Mouse (Mus musculus) Patski (cell line): ENCODE measurements around the gene Magi1. TPM values are rescaled to one million over a fixed set of nuclear protein-coding genes. Genes with fewer than 3 reads are reported as not detected.
"Not testable (repeated sequence)": the region's sequence is repeated elsewhere in the genome, so short reads cannot be mapped to it uniquely, and the experiment has no call there.

Source experiments
- ATAC-seq: fragments of 100-300 bp; one replicate; pipeline ENCODE4 v1.8.0; 2021
- CTCF ChIA-PET: fragments of 350-600 bp; sonication (Branson Sonifier 250); formaldehyde crosslinking; loops from one replicate; lab custom pipeline; 2022; ENCODE audit warnings: inconsistent platforms; lab: Charles Lee
- POLR2A ChIA-PET: fragments of 350-600 bp; sonication (Branson Sonifier 250); formaldehyde crosslinking; loops from one replicate; lab custom pipeline; 2022; ENCODE audit warnings: antibody characterized with exemption, inconsistent platforms; lab: Charles Lee
- DNase-seq: peaks from one replicate; pipeline ENCODE4 v3.0.0-alpha.2; 2011; ENCODE audit warnings: low read depth, low spot score
- H3K27me3 ChIP-seq: fragments of 371-371 bp; one replicate; pipeline ENCODE4 v1.5.1; 2021
- CTCF ChIP-seq: fragments of 100-300 bp; IDR thresholded peaks from one replicate; pipeline ENCODE4 v1.5.1; 2021
- in situ Hi-C: fragments of 300-500 bp; cut with MboI; formaldehyde crosslinking; loops from 3 replicates; pipeline ENCODE4 v1.11.1; 2018; ENCODE audit warnings: low pct_unique_long_range_greater_than_20kb, mixed read lengths
- polyA plus RNA-seq: library from polyadenylated mRNA; unstranded; gene quantifications from one replicate; pipeline ENCODE4 v1.2.3, GENCODE M21; 2021

Magi1 gene
- polyA plus RNA-seq, 1 experiment from 2014 or later: 24.3 TPM

DNA sequence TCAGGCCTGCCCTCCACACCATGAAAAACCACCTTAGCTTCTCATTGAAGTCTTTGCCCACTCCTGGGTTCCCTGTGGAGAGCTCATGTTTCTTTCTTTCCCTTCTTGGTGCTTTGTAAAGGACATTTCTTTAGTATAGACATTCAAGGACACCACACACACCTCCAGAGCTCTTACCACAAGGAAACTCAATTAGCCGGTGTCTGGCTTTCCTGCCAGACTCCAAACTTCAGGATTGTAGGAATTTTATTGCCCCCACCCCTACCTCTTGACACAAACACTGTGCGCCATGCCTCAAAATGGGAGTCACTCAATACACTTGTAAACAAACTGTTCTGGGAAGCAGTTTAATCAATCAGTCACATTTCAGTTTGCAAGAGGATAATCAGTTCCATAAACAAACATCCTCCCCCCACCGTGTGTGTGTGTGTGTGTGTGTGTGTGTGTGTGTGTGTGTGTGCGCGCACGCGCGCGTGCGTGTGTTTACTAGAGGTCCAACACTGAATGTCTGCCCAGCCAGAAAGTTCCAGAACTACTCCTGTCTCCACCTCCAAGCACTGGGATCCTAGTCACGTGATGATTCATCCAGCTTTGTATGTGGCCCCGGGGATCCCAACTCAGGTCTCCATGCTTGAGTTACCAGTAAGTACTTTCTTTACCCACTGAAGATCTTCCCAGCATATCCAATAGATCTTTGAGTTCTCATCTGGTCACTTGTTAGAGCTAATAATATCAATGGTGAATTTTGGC lies 618.5 kb downstream of the Magi1 start:
- ChIA-PET POLR2A (interaction anchor here (1.2 kb wide), 1 partner anchor 18 kb away, joined by 3 read pairs; no protein-coding TSS in a partner anchor), CTCF (no interaction called here)
- no peaks in the 10 kb centered on the region for H3K27me3 ChIP-seq
- in situ Hi-C loops: no loop called here
- ATAC-seq: no peak
- TF ChIP-seq CTCF: no peak
- no peak for DNase-seq

DNA sequence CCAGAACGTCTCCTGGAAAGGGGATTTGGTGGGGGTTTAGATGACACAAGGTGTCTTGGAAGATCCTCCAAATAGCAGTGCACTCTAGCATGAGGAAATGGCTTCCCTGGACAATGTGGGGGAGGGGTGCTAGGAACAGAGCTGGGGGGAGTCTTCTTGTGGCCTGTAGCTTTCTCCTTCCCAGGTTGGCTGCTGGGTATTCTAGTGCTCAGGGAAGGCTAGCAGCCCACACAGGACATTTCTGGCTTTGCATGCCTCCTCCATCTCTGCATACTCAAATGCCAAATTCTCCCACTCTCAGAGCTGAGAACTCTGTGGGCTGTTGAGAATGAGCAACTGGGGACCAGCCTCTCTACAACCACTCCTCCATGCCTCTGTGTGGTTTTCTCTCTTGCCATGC lies 622.6 kb downstream of the Magi1 start:
- H3K27me3 ChIP-seq: no peaks in the 10 kb centered on the region
- ChIA-PET POLR2A (no interaction called here), CTCF (no interaction called here)
- TF ChIP-seq CTCF: no peak
- ATAC-seq (no peak), DNase-seq (no peak)
- in situ Hi-C loops: no loop called here

DNA sequence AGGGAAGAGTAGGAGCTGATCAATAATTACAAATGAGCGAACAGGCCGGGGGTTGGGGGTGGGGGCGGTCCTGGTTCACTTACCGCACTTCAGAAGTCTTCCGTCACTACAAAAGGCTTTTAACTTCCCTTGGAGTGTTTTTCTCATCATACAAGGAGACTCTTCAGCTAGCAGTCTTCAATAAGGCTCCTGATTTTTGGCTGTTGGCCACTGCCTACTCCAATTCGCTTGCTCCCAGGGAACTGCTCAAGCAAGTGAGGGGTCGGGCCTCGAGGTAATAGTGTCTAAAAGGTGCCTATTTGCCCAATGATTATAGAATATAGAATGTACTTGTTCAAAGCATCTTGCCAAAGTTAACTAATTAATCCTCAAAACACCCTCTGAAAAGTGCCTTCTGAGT lies 624.2 kb downstream of the Magi1 start:
- POLR2A ChIA-PET: no interaction called here
- no peaks in the 10 kb centered on the region for H3K27me3 ChIP-seq
- in situ Hi-C loops: no loop called here
- DNase-seq (no peak), ATAC-seq (no peak)
- CTCF ChIA-PET: no interaction called here
- no peak for TF ChIP-seq CTCF

DNA sequence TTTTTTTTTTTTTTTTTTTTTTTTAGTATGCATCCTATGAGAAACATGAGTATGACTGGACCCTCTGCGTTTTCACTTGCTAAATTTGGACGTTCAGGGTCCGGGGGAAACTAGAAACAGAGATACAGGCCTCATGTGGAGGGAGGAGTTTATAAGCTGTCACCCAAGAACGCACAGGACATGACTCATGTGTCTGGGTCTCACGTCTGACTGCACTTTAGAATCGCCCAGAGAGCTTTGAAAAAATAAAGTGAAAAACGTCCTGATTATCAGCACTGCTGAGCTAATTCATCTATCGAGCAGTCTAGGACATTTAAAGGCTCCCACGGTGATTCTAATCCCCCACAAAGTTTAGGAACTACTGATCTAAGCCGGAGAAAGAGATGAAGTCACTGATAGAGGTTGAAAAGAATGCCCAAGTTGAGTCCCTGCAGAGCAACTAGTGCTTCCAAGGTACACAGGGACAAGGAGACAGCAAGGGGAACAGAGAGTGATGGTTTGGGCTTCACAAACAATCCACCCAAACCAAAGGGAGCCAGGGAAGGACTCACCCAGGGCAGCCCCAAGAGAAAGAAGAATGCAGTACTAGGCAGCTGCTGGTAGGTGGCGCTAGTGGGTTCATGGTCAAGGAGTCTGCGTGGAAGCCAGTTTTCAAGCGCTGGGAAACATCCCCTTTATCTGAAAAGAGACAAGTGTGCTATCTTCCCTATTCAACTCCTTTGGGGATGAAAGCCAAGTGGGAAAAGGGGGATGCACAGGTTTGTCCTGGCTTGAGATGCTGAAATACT lies 626.3 kb downstream of the Magi1 start:
- DNase-seq (peak; percentile 88), ATAC-seq (peak; percentile 91)
- peak; percentile 85 for TF ChIP-seq CTCF
- CTCF ChIA-PET: interaction anchor here (0.7 to 1.3 kb wide), 5 partner anchors 10 to 432 kb away, joined by 3 to 4 read pairs (median 3); no protein-coding TSS in a partner anchor
- in situ Hi-C loops: no loop called here
- POLR2A ChIA-PET: no interaction called here
- no peaks in the 10 kb centered on the region for H3K27me3 ChIP-seq

DNA sequence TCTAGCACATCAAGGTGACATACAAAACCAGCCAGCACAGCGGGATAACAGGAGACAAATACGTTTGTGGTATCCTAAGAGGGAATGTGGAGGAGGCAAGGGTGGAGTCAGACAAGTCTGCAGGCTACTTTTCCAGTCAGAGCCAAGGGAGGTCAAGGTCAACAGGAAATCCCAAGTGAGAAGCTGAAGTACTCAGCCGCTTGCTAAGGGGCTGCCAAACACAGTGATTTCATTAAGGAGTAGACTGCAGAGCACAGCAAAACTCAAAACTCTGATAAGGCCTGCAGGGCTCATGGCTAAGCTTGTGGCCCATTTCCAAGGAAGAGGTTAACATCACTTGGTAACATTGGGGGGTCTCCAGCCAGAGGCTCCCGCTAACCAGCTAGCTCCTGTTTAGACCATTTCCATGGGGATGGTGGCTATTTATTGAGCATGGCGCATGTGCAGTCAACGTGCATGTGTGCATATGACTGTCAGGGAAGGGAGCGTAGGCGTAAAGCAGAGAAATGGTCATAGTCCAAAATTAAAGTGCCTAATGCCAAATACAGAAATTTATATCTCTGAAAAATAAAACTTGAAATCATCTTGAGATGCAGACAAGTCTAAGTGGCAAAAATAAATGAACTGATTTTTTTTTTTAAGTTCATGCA lies 635.0 kb downstream of the Magi1 start:
- in situ Hi-C loops: no loop called here
- ChIA-PET POLR2A (no interaction called here), CTCF (interaction anchor here (1.2 kb wide), 1 partner anchor 11 kb away, joined by 6 read pairs; no protein-coding TSS in a partner anchor)
- no peak for TF ChIP-seq CTCF
- H3K27me3 ChIP-seq: no peaks in the 10 kb centered on the region
- DNase-seq (no peak), ATAC-seq (no peak)

DNA sequence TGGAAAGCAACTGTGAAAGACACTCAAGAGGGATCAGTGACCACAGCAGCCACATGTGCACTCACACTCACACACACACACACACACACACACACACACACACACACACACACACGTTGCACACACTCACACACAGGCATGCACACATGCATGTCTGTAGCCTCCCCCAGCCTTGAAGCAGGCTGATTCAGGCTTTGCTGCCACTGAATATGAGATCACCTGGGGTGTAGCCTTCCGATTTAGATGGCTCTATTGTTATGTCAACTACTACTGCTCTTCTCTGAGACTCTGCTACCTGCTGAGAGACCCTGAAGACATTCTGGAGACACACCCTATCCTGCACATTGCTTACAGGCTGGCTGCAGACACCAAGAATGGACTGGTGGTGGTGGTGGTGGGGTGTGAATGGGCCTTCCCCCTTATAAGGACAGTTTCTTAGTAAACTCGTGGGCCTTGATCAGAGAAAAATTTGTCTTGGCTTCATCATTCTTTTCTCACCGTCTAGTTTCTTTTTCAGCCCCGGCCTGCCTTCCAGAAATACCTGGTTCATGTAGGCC lies 653.9 kb downstream of the Magi1 start:
- CTCF ChIA-PET, H3K27me3 ChIP-seq, POLR2A ChIA-PET, in situ Hi-C loops, ATAC-seq, DNase-seq: not testable (repeated sequence)

DNA sequence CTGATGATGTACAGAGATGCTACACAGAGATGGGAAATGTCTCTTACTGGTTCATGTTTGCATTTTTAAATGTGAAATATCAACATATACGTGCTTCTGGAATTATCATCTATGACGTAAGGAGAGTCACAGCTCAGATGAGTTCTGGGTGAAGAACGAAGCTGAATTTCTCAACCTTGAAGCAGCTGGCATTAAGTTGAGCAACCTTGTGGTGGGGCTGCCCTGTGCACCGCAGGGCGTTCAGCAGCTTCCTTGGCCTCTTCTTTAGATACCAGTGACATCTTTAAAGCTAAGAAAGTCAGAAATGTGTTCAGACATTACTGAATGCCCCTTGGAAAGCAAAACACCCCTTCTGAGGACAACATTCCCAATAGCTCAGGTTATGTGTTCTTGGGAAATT lies 656.5 kb downstream of the Magi1 start:
- no peak for TF ChIP-seq CTCF
- in situ Hi-C loops: no loop called here
- ATAC-seq (no peak), DNase-seq (no peak)
- H3K27me3 ChIP-seq: no peaks in the 10 kb centered on the region
- POLR2A ChIA-PET: interaction anchor here (0.7 kb wide), 1 partner anchor 9 kb away, joined by 3 read pairs; no protein-coding TSS in a partner anchor
- CTCF ChIA-PET: interaction anchor here (1.5 kb wide), 2 partner anchors 31 to 32 kb away, joined by 4 read pairs; no protein-coding TSS in a partner anchor

Other genes starting within 250 kb of the Magi1 start
- 13.2 TPM for gene Slc25a26, start 216.4 kb upstream of the Magi1 start, polyA plus RNA-seq